Mouse (Mus musculus) hindbrain, embryonic 12.5 days (tissue): Measurements from ENCODE around the gene Herc4. TPM values are rescaled to one million over a fixed set of nuclear protein-coding genes. Genes with fewer than 3 reads are reported as not detected.

Source experiments
- ATAC-seq: fragments of 200-750 bp; cut with Nextera tagmentation; 2 replicates; pipeline ENCODE4 v1.8.0; 2017; ENCODE audit warnings: moderate TSS enrichment; ENCODE audit not compliant: low FRiP score
- H3K27ac ChIP-seq: fragments of 300-500 bp; sonication (generic); 2 replicates; pipeline ENCODE4 v1.5.1; 2016; ENCODE audit warnings: mild to moderate bottlenecking
- H3K27me3 ChIP-seq: fragments of 300-500 bp; sonication (generic); 2 replicates; pipeline ENCODE4 v1.6.1; 2016; ENCODE audit warnings: mild to moderate bottlenecking
- H3K36me3 ChIP-seq: fragments of 300-500 bp; sonication (generic); 2 replicates; pipeline ENCODE4 v1.6.1; 2016; ENCODE audit warnings: mild to moderate bottlenecking
- H3K4me1 ChIP-seq: fragments of 300-500 bp; sonication (generic); 2 replicates; pipeline ENCODE4 v1.6.1; 2016
- H3K4me2 ChIP-seq: fragments of 300-500 bp; sonication (generic); replicated peaks from 2 replicates; pipeline ENCODE4 v1.6.1; 2016; ENCODE audit warnings: mild to moderate bottlenecking
- H3K4me3 ChIP-seq: fragments of 300-500 bp; sonication (generic); 2 replicates; pipeline ENCODE4 v1.5.1; 2016; ENCODE audit warnings: mild to moderate bottlenecking
- H3K9ac ChIP-seq: fragments of 300-500 bp; sonication (generic); 2 replicates; pipeline ENCODE4 v1.6.1; 2016; ENCODE audit warnings: mild to moderate bottlenecking, moderate library complexity
- H3K9me3 ChIP-seq: fragments of 300-500 bp; sonication (generic); replicated peaks from 2 replicates; pipeline ENCODE4 v1.6.1; 2016; ENCODE audit warnings: mild to moderate bottlenecking
- WGBS: fragments of 180-500 bp; shearing (Covaris S2); methylation state at CpG from one replicate; pipeline ENCODE4 v1.1.7; 2016; 5-methylcytosine and 5-hydroxymethylcytosine counted together
- polyA plus RNA-seq: library from polyadenylated mRNA; unstranded; fragments of >200 nt; fragmentation: Nextera tagmentation; extraction: Ambion mirVana; gene quantifications from 2 replicates; pipeline ENCODE4 v1.2.1, GENCODE M21; 2016

Gene Herc4
- polyA plus RNA-seq, 1 experiment from 2014 or later: 47.1 TPM

DNA sequence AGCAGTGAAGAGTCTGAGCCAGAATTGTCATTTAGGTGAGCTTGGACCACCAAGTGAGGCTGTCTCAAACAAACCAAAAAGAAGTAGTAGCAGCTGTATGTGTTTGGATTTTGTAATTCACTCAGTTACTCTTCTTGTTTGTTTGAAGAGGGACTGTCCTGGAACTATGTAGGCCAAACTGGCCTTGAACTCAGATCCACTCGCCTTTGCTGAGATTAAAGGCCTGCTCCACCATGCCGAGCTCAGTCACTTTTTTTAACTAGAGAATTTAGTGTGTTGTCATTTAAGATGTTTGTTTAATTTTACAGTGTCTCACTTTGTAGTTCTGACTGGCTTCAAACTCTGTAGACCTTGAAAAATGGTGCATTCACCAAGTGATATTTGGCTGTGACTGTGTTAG is 24.3 kb downstream of the Herc4 start:
- 91% methylated on average over 2 of the region's 2 CpGs for WGBS
- no peak overlapping the region for H3K4me2 ChIP-seq

DNA sequence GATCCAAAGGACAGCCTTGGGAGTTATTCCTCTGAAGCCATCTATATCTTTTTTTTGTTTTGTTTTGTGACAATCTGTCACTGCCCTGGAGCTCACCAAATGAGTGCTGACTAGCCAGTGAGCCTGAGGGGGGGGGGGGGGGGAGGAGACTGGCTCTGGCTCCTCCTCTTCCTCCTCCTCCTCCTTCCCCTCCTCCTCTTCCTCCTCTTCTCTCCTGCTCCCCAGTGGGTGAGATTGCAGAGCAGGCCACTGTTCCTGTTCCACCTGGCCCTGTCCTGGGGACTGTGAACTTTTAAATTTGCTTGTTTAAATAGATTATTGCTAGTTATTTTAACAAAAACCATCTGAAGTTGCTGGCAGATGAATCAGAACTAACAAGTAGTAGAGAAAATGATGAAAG is 28.8 kb downstream of the Herc4 start:
- peaks cover 26% of the 10 kb centered on the region; the same call in 1 of the 2 replicates for H3K36me3 ChIP-seq
- no peak overlapping the region for H3K27ac ChIP-seq
- H3K9ac ChIP-seq: no peak overlapping the region
- H3K27me3 ChIP-seq: no peaks in the 10 kb centered on the region
- no peak overlapping the region for H3K4me3 ChIP-seq
- no peaks in the 10 kb centered on the region for H3K4me1 ChIP-seq
- ATAC-seq: no peak
- H3K9me3 ChIP-seq: no peaks in the 10 kb centered on the region
- no peak overlapping the region for H3K4me2 ChIP-seq

More for the DNA sequence above, 24.3 kb downstream of the Herc4 start:
- no peaks in the 10 kb centered on the region for H3K9me3 ChIP-seq
- no peak overlapping the region for H3K27ac ChIP-seq
- no peaks in the 10 kb centered on the region for H3K4me1 ChIP-seq
- H3K4me3 ChIP-seq: no peak overlapping the region
- H3K27me3 ChIP-seq: no peaks in the 10 kb centered on the region
- peaks cover 29% of the 10 kb centered on the region for H3K36me3 ChIP-seq
- no peak overlapping the region for H3K9ac ChIP-seq
- ATAC-seq: no peak

DNA sequence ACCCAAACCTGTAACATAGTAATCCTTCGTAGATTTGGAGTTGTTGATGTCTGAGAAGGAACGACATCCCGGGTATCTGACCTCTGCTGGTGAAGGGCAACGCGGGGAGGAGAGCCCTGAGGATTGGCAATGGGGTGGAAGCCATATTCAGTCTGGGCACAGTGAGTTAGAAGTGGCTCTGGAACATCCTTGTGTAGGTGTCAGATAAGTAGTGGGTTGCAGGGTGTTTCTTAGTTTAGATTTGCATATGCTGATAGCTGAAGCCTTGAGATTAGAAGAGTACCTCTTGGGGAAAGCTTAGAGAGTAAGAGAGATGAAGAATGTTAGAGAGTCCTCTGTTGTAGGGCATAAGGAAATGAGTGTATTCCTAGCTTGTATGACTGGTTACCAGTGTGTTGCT is 29.3 kb downstream of the Herc4 start:
- Histone ChIP-seq H3K9me3 (no peaks in the 10 kb centered on the region), H3K4me2 (no peak overlapping the region), H3K9ac (no peak overlapping the region), H3K27ac (no peak overlapping the region), H3K36me3 (peaks cover 31% of the 10 kb centered on the region), H3K27me3 (no peaks in the 10 kb centered on the region), H3K4me1 (no peaks in the 10 kb centered on the region), H3K4me3 (no peak overlapping the region)
- no peak for ATAC-seq
- 92% methylated on average over 5 of the region's 5 CpGs for WGBS

DNA sequence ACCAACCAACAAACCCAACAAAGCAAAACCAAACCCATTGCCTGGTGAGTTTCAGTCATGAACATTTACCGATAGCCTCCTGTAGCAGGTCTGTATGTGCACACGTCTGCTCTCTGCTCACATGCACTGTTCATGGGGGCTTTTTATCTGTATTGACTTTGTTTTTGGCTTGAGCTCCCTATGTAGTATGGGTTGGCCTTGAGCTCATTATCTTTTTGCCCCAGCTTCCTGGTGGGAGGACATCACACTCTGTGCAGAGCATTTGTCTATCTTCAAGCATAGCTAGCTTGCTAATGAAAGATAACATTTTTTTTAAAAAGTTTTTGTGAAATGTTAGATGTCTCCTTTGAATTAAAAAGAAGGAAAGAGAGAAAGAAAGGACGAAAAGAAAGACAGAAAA is 33.4 kb downstream of the Herc4 start:
- 93% methylated on average over 3 of the region's 3 CpGs for WGBS
- Histone ChIP-seq H3K36me3 (peaks cover 36% of the 10 kb centered on the region), H3K9ac (no peak overlapping the region), H3K4me3 (no peak overlapping the region), H3K27ac (no peak overlapping the region), H3K9me3 (no peaks in the 10 kb centered on the region), H3K27me3 (no peaks in the 10 kb centered on the region), H3K4me2 (no peak overlapping the region), H3K4me1 (no peaks in the 10 kb centered on the region)
- no peak for ATAC-seq

DNA sequence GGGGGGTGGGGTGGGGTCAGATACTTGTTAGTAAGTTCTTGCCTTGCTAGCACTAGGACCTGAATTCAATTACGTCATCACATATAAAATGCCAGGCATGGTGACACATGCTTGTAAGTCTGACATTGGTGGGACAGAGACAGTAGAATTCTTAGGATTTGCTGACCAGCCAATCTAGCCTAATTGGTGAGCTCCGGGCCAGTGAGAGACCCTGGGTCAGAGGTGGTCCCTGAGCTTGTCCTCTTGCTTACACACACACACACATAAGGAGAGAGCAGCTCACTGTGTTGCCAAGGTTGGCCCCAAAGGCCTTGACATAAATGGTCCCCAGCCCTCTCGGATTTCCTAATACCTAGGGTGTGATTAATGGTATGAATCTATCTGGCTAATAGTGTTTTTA is 36.2 kb downstream of the Herc4 start:
- peaks cover 42% of the 10 kb centered on the region for H3K36me3 ChIP-seq
- H3K27me3 ChIP-seq: no peaks in the 10 kb centered on the region
- no peak overlapping the region for H3K4me3 ChIP-seq
- no peak overlapping the region for H3K27ac ChIP-seq
- no peak for ATAC-seq
- H3K4me1 ChIP-seq: no peaks in the 10 kb centered on the region
- H3K4me2 ChIP-seq: no peak overlapping the region
- WGBS: 89% methylated on average over 3 of the region's 3 CpGs
- H3K9ac ChIP-seq: no peak overlapping the region
- H3K9me3 ChIP-seq: no peaks in the 10 kb centered on the region

DNA sequence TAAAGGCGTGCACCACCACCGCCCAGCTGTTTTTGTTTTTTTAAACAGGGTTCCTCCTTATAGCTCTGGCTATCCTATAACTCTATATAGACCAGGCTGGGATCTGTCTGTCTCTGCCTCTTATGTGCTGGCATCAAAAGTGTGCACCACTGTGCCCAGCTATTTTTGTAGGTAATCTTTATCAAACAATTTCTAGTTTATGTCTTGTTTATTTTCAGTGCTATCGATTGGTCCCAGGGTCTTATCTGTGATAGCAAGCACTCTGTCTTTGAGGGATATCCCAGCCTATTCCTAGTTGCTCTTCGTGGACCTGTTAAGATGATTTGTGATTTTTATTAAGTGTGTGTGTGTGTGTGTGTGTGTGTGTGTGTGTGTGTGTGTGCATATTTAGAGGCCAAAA is 38.8 kb downstream of the Herc4 start:
- H3K4me1 ChIP-seq: no peaks in the 10 kb centered on the region
- no peak overlapping the region for H3K4me3 ChIP-seq
- H3K4me2 ChIP-seq: no peak overlapping the region
- no peak overlapping the region for H3K27ac ChIP-seq
- no peak overlapping the region for H3K9ac ChIP-seq
- peaks cover 57% of the 10 kb centered on the region for H3K36me3 ChIP-seq
- ATAC-seq: no peak
- 91% methylated on average over 4 of the region's 4 CpGs for WGBS
- H3K9me3 ChIP-seq: no peaks in the 10 kb centered on the region
- no peaks in the 10 kb centered on the region for H3K27me3 ChIP-seq

GRCm38 (mm10) chr10:63282846-63283245 is 39.2 kb downstream of the Herc4 start:
- peaks cover 57% of the 10 kb centered on the region for H3K36me3 ChIP-seq
- 91% methylated on average over 7 of the region's 7 CpGs for WGBS
- no peaks in the 10 kb centered on the region for H3K9me3 ChIP-seq
- H3K27ac ChIP-seq: no peak overlapping the region
- no peak overlapping the region for H3K9ac ChIP-seq
- H3K4me3 ChIP-seq: no peak overlapping the region
- H3K4me2 ChIP-seq: no peak overlapping the region
- ATAC-seq: no peak
- H3K27me3 ChIP-seq: no peaks in the 10 kb centered on the region
- H3K4me1 ChIP-seq: no peaks in the 10 kb centered on the region

GRCm38 (mm10) chr10:63302356-63302755 is 58.7 kb downstream of the Herc4 start:
- H3K36me3 ChIP-seq: peaks cover 42% of the 10 kb centered on the region

GRCm38 (mm10) chr10:63308582-63309366 is 65.2 kb downstream of the Herc4 start:
- Histone ChIP-seq H3K4me1 (no peaks in the 10 kb centered on the region), H3K27me3 (no peaks in the 10 kb centered on the region), H3K9me3 (no peaks in the 10 kb centered on the region), H3K36me3 (peaks cover 47% of the 10 kb centered on the region), H3K4me3 (no peak overlapping the region), H3K9ac (no peak overlapping the region), H3K27ac (no peak overlapping the region), H3K4me2 (no peak overlapping the region)
- ATAC-seq: no peak
- 46% methylated on average over 10 of the region's 10 CpGs for WGBS

More at GRCm38 (mm10) chr10:63302356-63302755, 58.7 kb downstream of the Herc4 start:
- Histone ChIP-seq H3K9ac (no peak overlapping the region), H3K4me3 (no peak overlapping the region), H3K27me3 (no peaks in the 10 kb centered on the region), H3K9me3 (no peaks in the 10 kb centered on the region), H3K4me1 (no peaks in the 10 kb centered on the region), H3K4me2 (no peak overlapping the region), H3K27ac (no peak overlapping the region)
- 96% methylated on average over 2 of the region's 2 CpGs for WGBS
- no peak for ATAC-seq

- no peak overlapping the region for H3K4me3 ChIP-seq
- H3K9ac ChIP-seq: no peak overlapping the region
- no peak overlapping the region for H3K4me2 ChIP-seq
- H3K27me3 ChIP-seq: no peaks in the 10 kb centered on the region
- H3K36me3 ChIP-seq: peaks cover 53% of the 10 kb centered on the region
- WGBS: 95% methylated on average over 1 of the region's 1 CpGs
- no peak for ATAC-seq
- no peak overlapping the region for H3K27ac ChIP-seq
- H3K9me3 ChIP-seq: no peaks in the 10 kb centered on the region
- H3K4me1 ChIP-seq: no peaks in the 10 kb centered on the region
These were observed 70.1 kb downstream of the Herc4 start for GRCm38 (mm10) chr10:63313726-63314125.

DNA sequence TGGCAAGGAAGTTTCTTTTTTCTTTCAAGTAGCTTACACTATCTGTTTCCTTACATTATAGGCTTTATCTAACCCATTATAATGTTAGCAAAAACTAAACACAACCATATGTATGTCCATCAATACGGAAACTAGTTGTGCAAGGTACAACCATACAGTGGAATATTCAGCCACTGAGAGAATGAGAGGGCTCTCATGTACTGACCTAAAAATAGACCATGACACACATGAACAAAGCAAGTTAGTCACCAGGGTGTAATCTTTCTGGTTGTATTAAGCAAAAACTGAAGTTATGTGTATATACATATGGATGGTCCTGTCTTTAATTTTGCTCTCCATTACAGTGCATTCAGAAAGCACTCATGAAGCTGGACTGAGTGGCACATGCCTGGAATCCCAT is 83.5 kb downstream of the Herc4 start:
- Histone ChIP-seq H3K9ac (no peak overlapping the region), H3K27me3 (no peaks in the 10 kb centered on the region), H3K4me2 (no peak overlapping the region), H3K36me3 (peaks cover 50% of the 10 kb centered on the region), H3K4me3 (no peak overlapping the region), H3K4me1 (no peaks in the 10 kb centered on the region), H3K9me3 (no peaks in the 10 kb centered on the region), H3K27ac (no peak overlapping the region)
- ATAC-seq: no peak
- WGBS: 100% methylated on average over 1 of the region's 1 CpGs

- peak overlapping the region; percentile 67 for H3K4me3 ChIP-seq
- WGBS: 53% methylated on average over 13 of the region's 13 CpGs
- H3K4me2 ChIP-seq: peak overlapping the region; percentile 73
- no peaks in the 10 kb centered on the region for H3K9me3 ChIP-seq
- peaks cover 18% of the 10 kb centered on the region for H3K4me1 ChIP-seq
- ATAC-seq: no peak
- H3K27me3 ChIP-seq: no peaks in the 10 kb centered on the region
- peak overlapping the region; percentile 41 for H3K9ac ChIP-seq
- H3K27ac ChIP-seq: no peak overlapping the region
- peaks cover 6% of the 10 kb centered on the region; the same call in 1 of the 2 replicates for H3K36me3 ChIP-seq
These were observed 93.3 kb downstream of the Herc4 start for GRCm38 (mm10) chr10:63336901-63337300.

- H3K4me3 ChIP-seq: peak overlapping the region; percentile 67
- peaks cover 6% of the 10 kb centered on the region; the same call in 1 of the 2 replicates for H3K36me3 ChIP-seq
- 24% methylated on average over 5 of the region's 5 CpGs for WGBS
- no peak for ATAC-seq
- peak overlapping the region; percentile 41 for H3K9ac ChIP-seq
- H3K27me3 ChIP-seq: no peaks in the 10 kb centered on the region
- no peak overlapping the region for H3K27ac ChIP-seq
- H3K9me3 ChIP-seq: no peaks in the 10 kb centered on the region
- H3K4me1 ChIP-seq: peaks cover 18% of the 10 kb centered on the region
- peak overlapping the region; percentile 73 for H3K4me2 ChIP-seq
These were observed 93.7 kb downstream of the Herc4 start for GRCm38 (mm10) chr10:63337326-63337725.
